Mouse (Mus musculus): ENCODE data around the gene Fktn. TPM values are rescaled to one million over a fixed set of nuclear protein-coding genes. Genes with fewer than 3 reads are reported as not detected.
"Not testable (repeated sequence)": the region's sequence is repeated elsewhere in the genome, so short reads cannot be mapped to it uniquely, and the experiment has no call there.

Gene Fktn
- polyA plus RNA-seq, 1 experiment = 7.2 TPM

DNA sequence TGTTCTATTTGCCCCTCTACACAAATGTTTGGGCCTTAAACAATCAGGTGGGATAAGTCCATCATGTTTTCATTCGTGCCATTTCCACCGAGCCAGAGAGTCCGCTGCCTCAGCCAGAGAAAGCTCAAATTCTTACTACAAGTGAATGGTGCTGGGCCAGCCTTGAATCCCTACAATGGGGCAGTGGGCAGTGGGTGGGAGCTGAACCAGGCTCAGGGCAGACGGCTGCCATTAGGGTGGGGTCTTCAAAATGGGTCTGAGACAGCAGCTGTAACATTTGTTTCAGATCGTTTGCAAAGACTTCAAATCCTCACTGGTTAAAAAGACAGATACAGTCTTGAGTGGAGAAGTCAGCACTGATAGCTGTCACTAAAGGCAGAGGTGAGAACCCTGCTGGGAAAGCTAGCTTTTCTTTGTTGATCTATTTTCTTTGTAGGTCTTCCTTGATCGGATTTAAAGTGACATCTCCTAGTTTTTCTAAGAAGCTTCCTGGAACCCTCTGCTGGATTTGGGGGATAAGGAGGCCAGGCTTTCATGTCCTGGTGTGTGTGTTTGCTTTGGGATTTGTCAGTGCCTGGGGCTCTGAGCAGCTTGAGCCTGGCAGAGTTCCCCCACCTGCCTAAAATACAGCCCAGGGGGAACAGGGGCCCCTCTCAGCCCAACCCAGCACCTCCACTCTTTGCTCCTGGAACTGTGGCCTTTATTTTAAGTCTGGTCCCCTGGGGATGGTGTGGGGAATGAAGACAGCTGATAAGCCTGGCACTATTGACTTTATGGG lies 57.3 kb downstream of the Fktn start:
- no peak for DNase-seq (ENCODE audit: low read depth)

DNA sequence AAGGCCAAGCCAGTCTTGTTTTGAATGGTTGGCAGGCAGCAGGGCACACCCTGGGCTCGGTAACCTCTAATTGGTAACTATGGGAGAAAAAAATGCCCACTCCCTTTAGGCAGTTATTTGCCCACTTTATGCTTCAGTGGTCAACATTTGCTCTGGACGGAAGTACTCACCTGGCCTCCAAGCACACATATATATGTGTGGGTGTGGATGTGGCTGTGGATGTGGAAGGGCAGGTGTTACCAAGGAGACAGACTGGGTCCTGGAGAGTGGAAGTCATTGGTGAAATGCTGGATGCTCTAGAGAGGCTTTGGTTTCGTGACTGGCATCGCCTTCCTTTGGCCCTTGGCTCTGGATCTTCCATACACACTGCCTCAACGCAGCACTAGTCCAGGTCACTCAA lies 58.2 kb downstream of the Fktn start:
- DNase-seq (ENCODE audit: low read depth) = no peak

DNA sequence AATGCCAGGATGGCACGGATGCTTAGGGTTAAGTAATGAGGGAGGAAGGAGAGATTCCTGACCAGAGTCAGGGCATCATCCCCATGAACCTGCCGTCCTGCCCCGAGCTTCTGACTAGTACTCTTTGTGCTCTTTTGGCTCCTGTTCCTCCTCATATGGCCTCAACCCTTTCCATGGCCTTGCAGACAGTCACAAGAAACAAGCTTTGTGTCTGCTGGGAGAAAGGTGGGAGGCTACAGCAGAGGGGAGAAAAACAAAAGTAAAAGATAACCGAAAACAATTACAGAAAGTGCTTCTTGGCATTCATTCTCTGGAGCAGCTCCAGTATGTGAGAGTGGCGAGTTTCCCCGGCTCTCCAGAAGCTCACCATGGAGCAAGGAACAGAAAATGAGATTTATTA lies 60.1 kb downstream of the Fktn start:
- no peak for DNase-seq (ENCODE audit: low read depth)

DNA sequence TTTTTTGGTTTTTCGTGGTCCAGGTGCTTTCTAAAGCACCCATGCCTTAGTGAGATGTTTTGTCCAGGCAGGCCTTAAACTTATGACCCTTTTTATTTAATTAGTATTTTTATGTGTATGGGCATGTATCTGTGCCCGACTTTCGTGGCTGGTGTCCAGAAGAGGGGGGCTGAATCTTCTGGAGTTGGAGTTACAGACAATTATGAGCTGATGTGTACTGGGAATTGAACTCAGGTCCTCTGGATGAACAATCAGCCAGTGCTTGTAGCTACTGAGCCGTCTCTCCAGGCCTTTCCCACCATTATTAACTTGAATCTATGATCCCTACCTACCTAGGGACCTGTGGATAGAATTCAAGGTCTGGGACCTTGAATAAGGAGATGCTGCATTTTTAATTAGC lies 67.6 kb downstream of the Fktn start:
- no peak for DNase-seq (ENCODE audit: low read depth)

DNA sequence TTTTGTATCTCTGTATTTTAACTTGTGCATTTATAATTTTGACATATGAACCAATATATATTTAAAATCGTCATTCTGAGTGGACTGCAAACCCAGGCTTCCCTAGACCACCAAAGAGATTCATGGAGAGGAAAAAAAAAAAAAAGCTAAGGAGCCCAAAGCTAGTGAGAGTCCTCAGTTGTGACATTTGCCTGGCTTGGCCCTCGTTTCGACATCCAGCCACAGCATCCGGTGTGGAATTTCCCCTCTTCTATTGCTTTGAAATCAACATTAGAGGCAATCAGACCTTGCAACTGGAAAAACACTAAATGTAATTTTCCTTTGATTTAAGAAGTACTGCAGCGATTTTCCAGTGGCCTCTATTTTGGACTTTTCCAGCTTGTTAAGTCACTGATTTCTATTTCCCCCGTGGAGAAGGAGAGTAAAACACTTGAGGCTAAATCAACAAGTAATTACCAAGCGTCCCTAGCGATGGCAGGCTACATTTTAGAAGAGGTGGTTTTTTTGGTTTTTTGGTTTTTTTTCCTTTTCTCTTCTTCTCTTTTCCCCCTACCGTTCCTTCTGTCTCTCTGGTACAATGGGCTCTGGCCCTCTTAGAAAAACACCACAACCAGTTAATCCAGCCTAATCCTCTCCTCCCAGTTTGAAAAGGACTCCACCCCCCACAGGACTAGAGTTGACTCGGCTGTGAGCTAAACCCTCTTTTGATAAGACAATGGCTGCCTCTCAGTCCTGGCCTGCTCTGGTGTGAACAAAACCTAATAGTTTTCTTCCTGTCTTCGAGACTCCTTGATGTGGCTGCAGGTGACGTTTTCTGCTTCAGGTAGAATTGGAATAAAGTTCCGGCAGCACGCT lies 68.6 kb downstream of the Fktn start:
- no peak for DNase-seq (ENCODE audit: low read depth)

DNA sequence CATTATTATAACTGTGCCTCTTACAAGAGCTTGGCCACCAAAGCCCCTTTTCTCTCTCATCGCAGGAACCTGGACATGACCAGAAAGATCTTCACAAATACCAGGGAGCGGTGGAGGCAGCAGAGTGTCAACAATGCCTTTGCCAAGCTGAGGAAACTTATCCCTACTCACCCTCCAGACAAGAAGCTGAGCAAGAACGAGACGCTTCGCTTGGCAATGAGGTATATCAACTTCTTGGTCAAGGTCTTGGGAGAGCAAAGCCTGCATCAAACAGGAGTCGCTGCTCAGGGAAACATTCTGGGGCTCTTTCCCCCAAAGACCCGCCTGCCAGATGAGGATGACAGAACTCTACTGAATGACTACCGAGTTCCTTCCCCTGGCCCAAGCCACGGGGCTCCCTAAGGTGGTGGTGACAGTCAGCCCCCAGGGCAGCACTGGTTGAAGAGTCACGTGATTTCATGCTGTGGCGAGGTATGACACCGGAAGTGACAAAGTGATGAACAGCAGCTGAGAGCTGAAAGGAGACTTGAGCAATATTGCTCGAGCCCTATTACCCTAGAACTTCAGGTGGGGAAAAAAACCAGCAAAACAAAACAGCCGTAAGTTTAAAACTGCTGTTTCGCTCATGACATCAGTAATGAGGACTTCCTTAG lies 72.1 kb downstream of the Fktn start:
- DNase-seq (ENCODE audit: low read depth) = no peak

DNA sequence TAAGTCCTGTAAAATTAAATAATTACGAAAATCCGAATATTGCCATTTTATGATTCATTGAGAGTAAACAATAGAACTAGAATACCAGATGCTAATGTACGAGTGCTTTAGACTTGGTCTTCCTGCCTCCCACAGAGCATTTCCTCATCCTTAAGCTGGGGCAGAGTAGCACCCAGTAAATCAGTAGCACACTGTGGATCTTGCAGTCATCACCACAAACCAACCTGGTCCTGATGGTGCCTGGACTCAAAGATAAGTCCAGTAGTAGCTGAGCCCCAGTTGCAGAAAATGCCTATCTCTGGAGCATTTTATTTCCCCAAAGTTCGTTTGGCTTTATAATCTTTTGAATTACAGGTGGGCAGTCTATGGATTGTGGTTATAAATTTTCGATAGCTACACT lies 73.1 kb downstream of the Fktn start:
- DNase-seq (ENCODE audit: low read depth) = no peak

DNA sequence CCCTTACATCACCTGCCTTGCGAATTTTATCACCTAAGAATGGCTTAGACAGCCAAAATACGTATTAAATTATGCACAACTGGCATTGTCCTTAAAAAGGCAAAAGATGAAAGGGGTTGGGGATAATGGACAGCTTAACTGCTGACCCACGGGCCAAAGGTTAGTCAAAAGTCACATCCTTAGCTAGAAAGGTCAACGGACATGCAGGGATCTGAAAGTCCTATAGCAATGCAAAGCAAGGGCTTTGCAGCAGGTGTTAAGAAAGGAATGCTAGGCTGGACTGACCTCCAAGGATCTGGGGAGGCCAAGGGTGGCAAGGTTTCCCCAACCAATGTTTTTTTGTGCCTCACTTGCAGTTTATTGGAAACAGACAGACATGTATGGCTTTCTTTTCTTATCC lies 75.5 kb downstream of the Fktn start:
- no peak for DNase-seq (ENCODE audit: low read depth)

DNA sequence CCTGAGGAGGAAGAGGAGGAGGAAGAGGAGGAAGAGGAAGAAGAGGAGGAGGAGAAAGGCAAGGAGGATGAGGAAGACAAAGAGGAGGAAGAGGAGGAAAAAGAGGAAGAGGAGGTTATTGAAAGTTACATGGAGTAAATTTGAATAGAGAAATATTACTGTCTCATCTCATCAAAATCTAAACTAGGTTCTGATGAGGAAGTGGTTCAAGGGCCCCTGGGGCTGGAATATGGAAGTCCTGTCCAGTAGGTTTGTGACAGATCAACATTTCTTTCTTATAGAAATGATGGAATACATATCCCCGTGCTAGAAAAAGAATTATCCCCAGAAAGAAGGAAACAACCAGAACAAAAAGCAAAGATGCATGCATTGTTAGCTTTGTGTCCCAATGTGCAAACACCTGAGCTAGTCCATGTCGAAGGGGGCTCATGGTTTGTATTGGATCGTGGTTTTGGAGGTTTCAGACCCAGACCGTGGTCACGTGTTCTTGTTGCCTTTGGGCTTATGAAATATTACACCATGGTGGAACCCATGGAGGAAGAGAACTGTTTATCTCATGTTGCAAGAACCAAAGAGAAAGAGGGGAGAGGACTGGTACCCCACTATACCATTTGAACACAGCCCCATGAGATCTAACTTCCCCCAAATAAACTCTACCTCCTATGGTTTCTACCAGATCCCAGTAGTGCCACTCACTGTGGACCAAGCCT lies 80.6 kb downstream of the Fktn start:
- DNase-seq (ENCODE audit: low read depth) = no peak

DNA sequence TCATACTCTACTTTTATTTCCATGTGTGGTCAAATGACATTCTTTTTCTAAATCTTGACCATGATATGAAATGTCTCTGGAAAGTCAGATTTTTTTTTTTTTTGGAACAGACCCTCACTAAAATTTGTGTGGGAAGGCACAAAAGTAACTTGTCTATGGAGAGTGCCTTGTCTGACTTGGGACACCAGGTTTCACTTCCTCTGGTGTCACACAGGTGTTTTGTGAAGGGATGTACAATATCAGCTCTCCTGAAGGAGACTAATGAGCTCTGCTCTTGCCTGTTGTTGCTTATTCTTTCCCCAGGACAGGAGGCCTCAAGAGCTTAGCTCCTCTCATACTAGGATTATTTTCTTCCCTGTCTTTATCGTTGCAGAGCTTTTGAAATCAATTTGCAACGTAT lies 81.3 kb downstream of the Fktn start:
- no peak for DNase-seq (ENCODE audit: low read depth)

DNA sequence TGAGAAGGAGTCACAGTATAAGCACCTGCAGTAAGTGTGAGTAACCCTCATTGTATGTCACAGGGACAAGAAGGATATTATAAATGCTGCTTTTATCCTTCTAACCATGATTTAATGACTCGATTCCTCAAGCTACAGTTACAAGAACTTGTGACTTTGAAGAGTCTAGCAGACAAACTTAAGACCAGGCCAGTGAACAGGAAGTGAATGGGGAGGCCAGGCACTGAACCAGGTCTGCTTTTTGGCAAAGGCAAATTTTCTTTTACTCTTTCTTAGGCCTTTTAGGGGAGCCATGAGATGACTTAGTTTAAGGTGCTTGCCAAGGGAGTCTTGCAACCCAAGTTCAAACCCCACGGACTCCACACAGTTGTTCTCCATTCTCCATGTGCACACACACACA lies 81.9 kb downstream of the Fktn start:
- DNase-seq (ENCODE audit: low read depth) = no peak

DNA sequence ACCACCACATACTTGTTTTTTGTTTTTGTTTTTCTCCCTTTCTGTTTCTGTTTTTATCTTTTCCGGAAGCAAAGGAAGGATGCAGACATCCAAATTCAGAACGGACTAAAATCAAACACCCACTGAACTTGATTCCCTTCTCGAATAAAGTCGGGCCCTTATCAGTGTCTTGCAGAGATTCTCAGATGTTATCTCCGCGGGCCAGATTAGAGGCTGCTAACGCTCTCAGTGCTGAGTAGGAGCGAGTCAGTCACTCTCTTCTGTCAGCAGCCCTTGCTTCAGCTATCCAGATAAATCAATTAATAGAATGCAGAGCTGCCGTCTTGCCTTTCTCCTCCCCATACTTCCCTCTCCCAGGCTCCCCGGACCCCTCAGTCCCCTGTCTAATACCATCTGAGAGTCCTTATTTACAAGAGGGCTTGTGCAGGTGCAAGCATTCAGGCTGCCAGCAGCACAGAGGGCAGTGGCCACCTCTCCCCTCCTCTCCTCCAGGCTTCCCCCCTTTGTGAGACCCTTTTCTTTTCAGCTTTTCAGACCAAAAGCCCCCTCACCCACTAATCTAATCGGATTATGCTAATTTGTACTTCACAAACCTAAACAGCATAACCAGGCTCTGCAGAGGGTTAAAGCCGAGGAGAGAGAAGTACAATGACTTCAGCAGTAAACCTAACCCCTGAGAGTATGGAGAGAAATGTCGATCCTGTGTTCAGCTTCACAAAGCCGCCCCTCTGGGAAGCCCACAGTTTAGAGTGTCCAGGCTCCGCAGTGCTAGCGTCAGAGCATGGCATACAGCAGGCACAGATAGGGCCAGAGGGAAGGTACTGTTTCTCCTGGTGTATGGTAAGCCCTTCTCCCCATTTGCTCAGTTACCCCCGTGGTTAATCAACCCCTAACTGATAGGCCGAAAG lies 83.3 kb downstream of the Fktn start:
- DNase-seq (ENCODE audit: low read depth) = no peak

DNA sequence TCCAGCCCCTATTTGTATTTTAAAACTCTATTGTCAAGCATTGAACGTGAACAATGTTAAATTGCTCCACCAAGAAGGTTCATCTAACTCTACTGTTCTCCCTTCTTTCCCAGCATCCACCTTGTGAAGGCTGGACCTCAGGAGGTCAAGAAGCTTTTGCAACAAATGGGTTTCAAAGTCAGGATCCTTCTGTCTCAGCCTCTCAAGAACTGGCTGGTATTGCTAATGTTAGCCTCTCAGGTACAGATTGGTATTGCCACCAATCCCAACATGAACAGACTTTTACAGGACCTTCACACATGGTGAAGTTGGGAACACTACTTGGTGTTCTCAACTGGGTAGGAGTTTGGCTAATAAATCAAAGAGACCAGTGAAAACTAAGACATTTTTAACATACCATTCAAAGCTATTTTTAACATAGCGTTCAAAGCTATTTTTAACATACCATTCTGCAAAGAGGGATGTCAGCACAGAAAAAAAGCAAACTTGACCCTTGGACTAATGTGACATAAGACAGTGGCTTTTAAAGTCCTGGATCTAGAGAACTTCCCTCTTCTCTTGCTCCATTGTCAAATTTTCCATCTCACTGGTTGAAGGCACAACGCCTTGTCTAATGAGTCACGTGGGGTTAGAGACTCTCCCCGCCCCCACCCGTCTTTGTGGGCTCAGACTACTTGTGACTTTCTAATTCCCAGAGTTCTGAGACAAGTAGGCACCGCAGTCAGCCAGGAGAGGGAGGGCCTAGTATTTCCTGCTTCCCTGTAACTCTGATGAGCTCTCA lies 85.3 kb downstream of the Fktn start:
- DNase-seq (ENCODE audit: low read depth) = no peak

DNA sequence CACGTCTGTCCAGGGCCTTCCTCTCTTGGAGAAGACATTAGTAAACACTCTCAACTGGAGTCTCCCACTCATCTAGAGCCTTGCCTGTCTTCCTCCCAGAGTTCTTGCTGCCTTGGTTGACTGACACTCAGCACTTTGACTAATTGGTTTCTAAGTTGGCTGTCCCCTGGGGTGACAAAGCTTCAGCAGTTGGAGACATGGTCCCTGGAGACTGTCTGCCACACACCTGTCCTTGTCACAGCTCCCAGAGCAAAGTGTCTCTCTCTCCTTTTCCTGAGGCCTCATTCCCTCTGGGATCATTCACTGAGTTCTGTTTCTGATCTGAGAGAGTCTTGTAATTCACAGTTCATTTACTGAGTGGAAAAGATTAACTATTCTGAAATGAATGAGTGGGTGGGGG lies 86.0 kb downstream of the Fktn start:
- DNase-seq (ENCODE audit: low read depth) = no peak

DNA sequence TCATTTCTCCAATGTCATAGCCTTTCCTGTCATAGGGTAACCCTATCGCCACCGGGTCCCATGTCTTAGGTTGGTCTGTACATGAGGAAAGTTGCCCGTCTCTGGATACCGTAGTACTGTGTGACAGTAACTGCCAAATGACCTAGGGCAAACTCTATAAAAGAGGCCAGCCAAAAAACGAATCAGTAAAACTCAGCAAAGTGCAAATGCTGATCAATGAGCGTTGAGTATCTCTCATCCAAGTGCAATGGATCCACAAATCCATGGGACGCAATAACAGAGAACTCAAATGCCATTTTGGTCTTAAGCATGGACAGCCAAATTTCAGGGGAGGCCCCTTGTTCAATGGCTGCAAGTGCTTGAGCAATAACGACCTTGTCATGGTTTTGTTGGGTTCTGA lies 89.9 kb downstream of the Fktn start:
- not testable (repeated sequence) for DNase-seq (ENCODE audit: low read depth)

DNA sequence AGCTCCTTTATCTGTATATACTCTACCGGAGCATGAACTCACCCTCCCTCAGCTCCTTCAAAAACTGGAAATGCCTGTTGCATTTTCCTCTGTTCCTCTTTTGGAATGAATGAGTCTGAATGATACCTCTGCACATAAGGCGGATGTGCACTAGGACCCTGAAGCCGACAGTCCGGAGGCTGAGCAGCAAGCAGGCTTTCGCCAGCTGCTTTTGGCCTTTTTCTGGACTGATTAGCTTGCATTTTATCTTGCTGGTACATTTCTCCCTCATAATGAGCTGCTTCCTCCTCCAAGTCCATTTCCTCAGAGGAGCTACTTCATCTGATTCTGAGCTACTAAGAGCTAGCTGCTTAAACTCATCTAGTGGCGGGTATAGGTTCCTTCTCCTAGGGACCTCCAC lies 92.6 kb downstream of the Fktn start:
- DNase-seq (ENCODE audit: low read depth) = not testable (repeated sequence)

DNA sequence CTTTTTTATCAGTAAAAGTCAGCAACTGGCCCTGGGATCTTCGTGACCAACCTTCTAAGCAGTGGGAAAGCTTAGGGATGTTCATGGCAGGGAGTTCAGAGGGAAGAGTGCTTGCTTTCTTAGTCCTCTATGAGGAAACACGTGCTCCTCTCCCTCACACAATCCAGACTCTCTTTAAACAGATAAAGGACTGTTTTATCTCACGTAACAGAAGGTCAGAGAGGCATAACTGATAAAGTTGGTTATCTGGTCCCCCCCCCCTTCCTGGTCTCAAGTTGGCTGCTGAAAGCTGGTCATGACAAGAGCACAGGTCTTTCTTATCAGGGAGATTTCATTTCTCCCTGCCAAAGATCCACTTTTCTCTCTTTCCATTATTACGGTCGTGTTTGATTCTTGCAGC lies 104.5 kb downstream of the Fktn start:
- DNase-seq (ENCODE audit: low read depth) = no peak

DNA sequence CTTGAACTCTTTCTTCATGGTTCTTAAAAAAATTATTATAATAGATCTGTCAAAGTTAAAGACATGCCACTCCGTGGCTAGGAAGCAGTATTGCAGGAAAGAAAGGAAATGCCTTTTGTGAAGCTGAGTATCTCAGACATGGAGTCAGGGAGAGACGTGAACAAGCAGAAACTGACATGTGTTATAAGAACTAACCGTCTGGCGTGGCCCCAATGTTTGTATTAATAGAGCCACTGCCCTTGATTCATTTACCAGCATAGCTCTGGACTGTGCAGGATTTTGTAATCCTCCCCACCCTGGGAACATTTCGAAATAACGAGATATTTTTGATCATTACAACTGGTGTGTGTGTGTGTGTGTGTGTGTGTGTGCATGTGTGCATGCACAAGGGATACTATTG lies 109.9 kb downstream of the Fktn start:
- DNase-seq (ENCODE audit: low read depth) = no peak

DNA sequence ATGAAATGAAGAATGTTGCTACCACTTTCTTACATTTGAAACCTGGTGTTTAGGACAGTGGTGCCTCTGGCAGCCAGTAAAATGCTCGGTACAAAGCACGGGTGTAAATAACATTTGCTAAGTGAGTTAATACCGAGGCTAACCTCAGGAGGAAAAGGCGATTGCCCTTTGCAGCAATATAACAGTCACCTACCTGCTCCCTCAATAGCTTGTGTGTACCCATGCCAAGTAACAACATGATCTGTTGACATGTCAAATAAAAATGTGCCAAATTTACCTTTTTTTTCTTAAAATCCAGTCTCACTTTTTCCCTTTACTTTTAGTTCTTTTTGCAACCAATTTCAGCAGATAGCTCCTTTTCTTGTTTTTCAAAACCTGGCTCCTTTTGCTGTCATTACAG lies 111.0 kb downstream of the Fktn start:
- no peak for DNase-seq (ENCODE audit: low read depth)
